Mouse (Mus musculus): Measurements from ENCODE around the gene Nrros. TPM values are rescaled to one million over a fixed set of nuclear protein-coding genes. Genes with fewer than 3 reads are reported as not detected.

Nrros gene
- total and polyA plus RNA-seq, 3 experiments, result 55.9 to 59.8 TPM; not detected in 1

DNA sequence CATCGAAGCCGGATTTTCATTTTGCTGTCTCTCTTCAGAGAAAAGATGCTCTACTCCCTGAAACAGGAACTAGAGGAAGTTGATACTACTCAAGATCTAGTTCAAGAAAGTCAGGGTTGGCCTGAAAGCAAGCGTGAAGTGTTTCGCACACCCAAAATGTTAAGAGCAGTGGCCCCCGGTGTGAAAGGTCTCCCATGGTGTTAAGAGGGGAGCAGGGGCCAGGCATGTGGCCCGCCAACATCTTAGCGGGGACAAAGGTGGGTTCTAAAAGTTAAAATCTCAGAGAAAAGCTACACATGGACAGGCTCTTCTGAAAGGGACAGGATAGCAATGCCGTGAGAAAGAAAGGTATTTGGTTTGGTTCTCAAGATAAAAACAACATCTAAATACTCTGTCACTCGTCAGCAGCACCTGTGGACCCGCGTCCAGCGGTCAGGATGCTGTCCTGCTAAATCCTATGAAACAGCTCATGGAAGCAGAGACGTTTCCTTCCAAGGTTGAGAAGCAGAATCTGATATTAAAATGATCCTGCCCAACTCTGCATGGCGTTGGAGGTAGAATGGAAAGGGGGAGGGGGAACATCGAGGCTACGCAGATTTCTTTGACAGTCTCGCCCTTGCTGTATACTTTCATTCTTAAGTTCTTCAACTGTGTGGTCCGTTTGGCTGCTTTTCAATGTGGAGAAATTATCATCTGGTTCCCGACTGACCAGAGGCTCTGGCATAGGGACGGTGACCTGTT lies 35.8 kb downstream of the Nrros start (continued):
- TF ChIP-seq GABPA (IDR thresholded peaks at IDR 0.05; ENCODE audit: low read depth, low read length), result no peak

- no peaks in the 10 kb centered on the region; the same call in 1 of the 2 replicates for H3K79me2 ChIP-seq (ENCODE audit: control insufficient read depth, insufficient read depth, low read length, poor library complexity)
- H3K36me3 ChIP-seq (ENCODE audit: control insufficient read depth in 1 of 2, insufficient read depth in 2 of 2, low read length in 2 of 2), result peaks cover 0 to 11% of the 10 kb centered on the region in 2 experiments; a peak in 2 of 4 replicates
- TF ChIP-seq RCOR1 (IDR thresholded peaks at IDR 0.05; ENCODE audit: low read depth, low read length) (no peak), MEF2A (IDR thresholded peaks at IDR 0.05; ENCODE audit: extremely low read depth, insufficient replicate concordance, low read depth, low read length, poor library complexity, severe bottlenecking) (no peak), POLR2A (IDR thresholded peaks at IDR 0.05; ENCODE audit: control insufficient read depth in 1 of 2, insufficient read depth in 1 of 2, low read depth in 1 of 2, low read length in 2 of 2, poor library complexity in 1 of 2) (no peak)
These were observed 38.3 kb downstream of the Nrros start for GRCm38 (mm10) chr16:32127046-32127445.

DNA sequence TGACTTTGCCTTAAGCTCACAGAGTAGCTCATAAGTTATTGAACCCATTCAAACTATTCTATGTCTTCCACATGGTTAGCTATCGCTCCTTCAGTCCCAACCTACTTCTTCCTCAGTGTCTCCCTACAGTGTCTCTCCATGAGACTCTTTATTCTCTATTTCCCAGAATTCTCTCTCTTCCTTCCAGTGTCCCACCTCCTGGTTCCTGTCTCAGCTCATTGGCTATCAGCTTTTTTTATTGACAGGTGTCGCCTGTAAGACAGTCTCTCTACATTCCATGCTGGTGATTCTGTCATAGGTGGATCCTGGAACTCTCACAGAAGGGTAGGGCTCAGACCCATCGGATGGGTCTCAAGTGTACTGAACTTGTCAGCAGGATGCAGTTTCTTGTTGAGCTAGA lies 40.0 kb downstream of the Nrros start:
- Histone ChIP-seq H3K9ac (ENCODE audit: control insufficient read depth, low read depth, low read length, poor library complexity, severe bottlenecking) (no peak overlapping the region), H3K4me1 (ENCODE audit: control insufficient read depth in 1 of 2, insufficient read depth in 2 of 2, low read length in 2 of 2) (0 out of 4 replicates have a peak, but pooled peaks cover 0 to 3% of the 10 kb centered on the region in 2 experiments), H3K27me3 (ENCODE audit: control insufficient read depth in 1 of 2, insufficient read depth in 2 of 2, low read length in 2 of 2) (no peaks in the 10 kb centered on the region), H3K9me3 (replicated peaks; ENCODE audit: insufficient read depth, low read length) (no peaks in the 10 kb centered on the region), H3K36me3 (ENCODE audit: control insufficient read depth in 1 of 2, insufficient read depth in 2 of 2, low read length in 2 of 2) (peaks cover 0 to 2% of the 10 kb centered on the region in 2 experiments; a peak in 1 of 4 replicates), H3K79me2 (ENCODE audit: control insufficient read depth, insufficient read depth, low read length, poor library complexity) (no peaks in the 10 kb centered on the region; the same call in 1 of the 2 replicates), H3K4me3 (ENCODE audit: control insufficient read depth in 1 of 2, insufficient read depth in 1 of 2, low read depth in 2 of 2, low read length in 2 of 2) (no peak overlapping the region), H3K27ac (ENCODE audit: control insufficient read depth, low read depth, low read length) (no peak overlapping the region)
- TF ChIP-seq TAL1 (IDR thresholded peaks at IDR 0.05; ENCODE audit: low read length) (no peak), POLR2A (IDR thresholded peaks at IDR 0.05; ENCODE audit: control insufficient read depth in 1 of 2, insufficient read depth in 1 of 2, low read depth in 1 of 2, low read length in 2 of 2, poor library complexity in 1 of 2) (no peak), NRF1 (IDR thresholded peaks at IDR 0.05; ENCODE audit: insufficient read depth, low read depth, low read length, poor library complexity, severe bottlenecking) (no peak), USF2 (IDR thresholded peaks at IDR 0.05; ENCODE audit: borderline replicate concordance in 1 of 2, insufficient read depth in 1 of 2, low read depth in 1 of 2, low read length in 2 of 2) (no peak), MAFK (IDR thresholded peaks at IDR 0.05; ENCODE audit: borderline replicate concordance, low read depth, low read length) (no peak), NELFE (IDR thresholded peaks at IDR 0.05; ENCODE audit: low read depth, low read length) (no peak)
- DNase-seq (ENCODE audit: low read depth, low spot score), result no peak

More at GRCm38 (mm10) chr16:32127046-32127445, 38.3 kb downstream of the Nrros start:
- no peak overlapping the region for H3K27ac ChIP-seq (ENCODE audit: control insufficient read depth, low read depth, low read length)
- peaks cover 0 to 9% of the 10 kb centered on the region in 2 experiments; a peak in 2 of 4 replicates for H3K4me1 ChIP-seq (ENCODE audit: control insufficient read depth in 1 of 2, insufficient read depth in 2 of 2, low read length in 2 of 2)
- H3K4me3 ChIP-seq (ENCODE audit: control insufficient read depth in 1 of 2, insufficient read depth in 1 of 2, low read depth in 2 of 2, low read length in 2 of 2), result no peak overlapping the region
- no peak for DNase-seq (ENCODE audit: low read depth, low spot score)
- H3K9ac ChIP-seq (ENCODE audit: control insufficient read depth, low read depth, low read length, poor library complexity, severe bottlenecking), result no peak overlapping the region
- no peaks in the 10 kb centered on the region for H3K27me3 ChIP-seq (ENCODE audit: control insufficient read depth in 1 of 2, insufficient read depth in 2 of 2, low read length in 2 of 2)
- no peaks in the 10 kb centered on the region for H3K9me3 ChIP-seq (replicated peaks; ENCODE audit: insufficient read depth, low read length)
